Mouse (Mus musculus): ENCODE data around the gene Klhdc8b.

DNA sequence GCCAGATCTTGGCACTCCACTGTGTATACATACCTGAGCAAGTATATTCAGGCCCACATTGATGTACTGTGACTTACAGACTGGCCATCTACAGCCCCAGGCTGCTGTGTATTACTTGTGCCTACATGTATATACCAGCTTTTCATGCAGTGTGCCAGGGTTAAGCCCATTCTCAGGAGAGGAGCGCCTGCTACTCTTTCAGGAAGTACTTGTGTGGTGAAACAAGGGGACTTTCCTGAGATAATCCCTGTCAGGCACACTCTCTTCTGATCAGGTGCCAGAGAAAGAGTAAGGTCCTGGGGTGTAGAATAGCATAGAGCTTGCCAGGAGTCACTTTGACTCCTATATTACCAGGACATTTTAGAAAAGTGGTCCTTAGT is 1.5 kb downstream of the Klhdc8b start:
- TF ChIP-seq CTCF (IDR thresholded peaks at IDR 0.05; ENCODE audit: borderline replicate concordance, control insufficient read depth, extremely low read depth, insufficient read depth, low read length, poor library complexity) (no peak), POLR2A (IDR thresholded peaks at IDR 0.05; ENCODE audit: control insufficient read depth, extremely low read depth, insufficient read depth, low read length, poor library complexity) (no peak)

Data from thymus, adult 2 months (tissue).